Mouse (Mus musculus): ENCODE measurements around the gene Sstr2. TPM values are rescaled to one million over a fixed set of nuclear protein-coding genes. Genes with fewer than 3 reads are reported as not detected.
A peak's percentile ranks its signal among the peaks of the same experiment; 100 is the strongest.

Sstr2 gene
- polyA plus RNA-seq, 1 experiment: 1.3 TPM

GRCm38 (mm10) chr11:113611112-113611646 is 8.0 kb upstream of the Sstr2 start:
- Histone ChIP-seq H3K36me3 (ENCODE audit: control insufficient read depth, insufficient read depth, low read length) (no peaks in the 10 kb centered on the region), H3K27me3 (ENCODE audit: control insufficient read depth, insufficient read depth, low read length) (no peaks in the 10 kb centered on the region), H3K4me3 (ENCODE audit: control insufficient read depth, low read depth, low read length) (no peak overlapping the region), H3K4me1 (ENCODE audit: control insufficient read depth, insufficient read depth, low read length) (peaks cover 6% of the 10 kb centered on the region), H3K27ac (ENCODE audit: control insufficient read depth, insufficient read depth, low read depth, low read length) (no peak overlapping the region)
- no peak for TF ChIP-seq CTCF (IDR thresholded peaks at IDR 0.05; ENCODE audit: control insufficient read depth, insufficient read depth, insufficient replicate concordance, low read depth, low read length)

GRCm38 (mm10) chr11:113611664-113612611 is 7.2 kb upstream of the Sstr2 start:
- TF ChIP-seq CTCF (IDR thresholded peaks at IDR 0.05; ENCODE audit: control insufficient read depth, insufficient read depth, insufficient replicate concordance, low read depth, low read length) (peak; percentile 92), POLR2A (IDR thresholded peaks at IDR 0.05; ENCODE audit: control insufficient read depth, low read depth, low read length) (no peak)
- Histone ChIP-seq H3K4me3 (ENCODE audit: control insufficient read depth, low read depth, low read length) (peak overlapping the region; percentile 43), H3K4me1 (ENCODE audit: control insufficient read depth, insufficient read depth, low read length) (peaks cover 6% of the 10 kb centered on the region), H3K36me3 (ENCODE audit: control insufficient read depth, insufficient read depth, low read length) (no peaks in the 10 kb centered on the region), H3K27ac (ENCODE audit: control insufficient read depth, insufficient read depth, low read depth, low read length) (peak overlapping the region; percentile 18; the same call in 1 of the 2 replicates), H3K27me3 (ENCODE audit: control insufficient read depth, insufficient read depth, low read length) (no peaks in the 10 kb centered on the region)

GRCm38 (mm10) chr11:113614476-113614875 is 4.7 kb upstream of the Sstr2 start:
- H3K27me3 ChIP-seq (ENCODE audit: control insufficient read depth, insufficient read depth, low read length): no peaks in the 10 kb centered on the region; the same call in 1 of the 2 replicates

GRCm38 (mm10) chr11:113617132-113617911 is 1.8 kb upstream of the Sstr2 start:
- H3K27me3 ChIP-seq (ENCODE audit: control insufficient read depth, insufficient read depth, low read length): no peaks in the 10 kb centered on the region; the same call in 1 of the 2 replicates
- TF ChIP-seq CTCF (IDR thresholded peaks at IDR 0.05; ENCODE audit: control insufficient read depth, insufficient read depth, insufficient replicate concordance, low read depth, low read length): no peak
- no peak for TF ChIP-seq POLR2A (IDR thresholded peaks at IDR 0.05; ENCODE audit: control insufficient read depth, low read depth, low read length)
- peaks cover 15% of the 10 kb centered on the region for H3K4me1 ChIP-seq (ENCODE audit: control insufficient read depth, insufficient read depth, low read length)
- H3K27ac ChIP-seq (ENCODE audit: control insufficient read depth, insufficient read depth, low read depth, low read length): no peak overlapping the region
- H3K4me3 ChIP-seq (ENCODE audit: control insufficient read depth, low read depth, low read length): no peak overlapping the region
- H3K36me3 ChIP-seq (ENCODE audit: control insufficient read depth, insufficient read depth, low read length): no peaks in the 10 kb centered on the region

More at GRCm38 (mm10) chr11:113614476-113614875, 4.7 kb upstream of the Sstr2 start:
- Histone ChIP-seq H3K4me3 (ENCODE audit: control insufficient read depth, low read depth, low read length) (no peak overlapping the region), H3K27ac (ENCODE audit: control insufficient read depth, insufficient read depth, low read depth, low read length) (no peak overlapping the region), H3K36me3 (ENCODE audit: control insufficient read depth, insufficient read depth, low read length) (no peaks in the 10 kb centered on the region), H3K4me1 (ENCODE audit: control insufficient read depth, insufficient read depth, low read length) (peaks cover 15% of the 10 kb centered on the region)
- TF ChIP-seq POLR2A (IDR thresholded peaks at IDR 0.05; ENCODE audit: control insufficient read depth, low read depth, low read length) (no peak), CTCF (IDR thresholded peaks at IDR 0.05; ENCODE audit: control insufficient read depth, insufficient read depth, insufficient replicate concordance, low read depth, low read length) (no peak)

GRCm38 (mm10) chr11:113618303-113618671 is 855 bp upstream of the Sstr2 start:
- H3K4me3 ChIP-seq (ENCODE audit: control insufficient read depth, low read depth, low read length): no peak overlapping the region
- no peak overlapping the region for H3K27ac ChIP-seq (ENCODE audit: control insufficient read depth, insufficient read depth, low read depth, low read length)
- H3K4me1 ChIP-seq (ENCODE audit: control insufficient read depth, insufficient read depth, low read length): peaks cover 15% of the 10 kb centered on the region
- TF ChIP-seq CTCF (IDR thresholded peaks at IDR 0.05; ENCODE audit: control insufficient read depth, insufficient read depth, insufficient replicate concordance, low read depth, low read length) (no peak), POLR2A (IDR thresholded peaks at IDR 0.05; ENCODE audit: control insufficient read depth, low read depth, low read length) (no peak)
- no peaks in the 10 kb centered on the region for H3K36me3 ChIP-seq (ENCODE audit: control insufficient read depth, insufficient read depth, low read length)
- H3K27me3 ChIP-seq (ENCODE audit: control insufficient read depth, insufficient read depth, low read length): no peaks in the 10 kb centered on the region; the same call in 1 of the 2 replicates

- TF ChIP-seq POLR2A (IDR thresholded peaks at IDR 0.05; ENCODE audit: control insufficient read depth, low read depth, low read length): no peak
- no peak for TF ChIP-seq CTCF (IDR thresholded peaks at IDR 0.05; ENCODE audit: control insufficient read depth, insufficient read depth, insufficient replicate concordance, low read depth, low read length)
- Histone ChIP-seq H3K27me3 (ENCODE audit: control insufficient read depth, insufficient read depth, low read length) (no peaks in the 10 kb centered on the region; the same call in 1 of the 2 replicates), H3K27ac (ENCODE audit: control insufficient read depth, insufficient read depth, low read depth, low read length) (no peak overlapping the region), H3K4me1 (ENCODE audit: control insufficient read depth, insufficient read depth, low read length) (peaks cover 15% of the 10 kb centered on the region), H3K36me3 (ENCODE audit: control insufficient read depth, insufficient read depth, low read length) (no peaks in the 10 kb centered on the region), H3K4me3 (ENCODE audit: control insufficient read depth, low read depth, low read length) (peak overlapping the region; percentile 60)
These were observed 408 bp downstream of the Sstr2 start for GRCm38 (mm10) chr11:113619420-113620080.

Data from testis, adult 2 months (tissue).